In the genomic region with DNA sequence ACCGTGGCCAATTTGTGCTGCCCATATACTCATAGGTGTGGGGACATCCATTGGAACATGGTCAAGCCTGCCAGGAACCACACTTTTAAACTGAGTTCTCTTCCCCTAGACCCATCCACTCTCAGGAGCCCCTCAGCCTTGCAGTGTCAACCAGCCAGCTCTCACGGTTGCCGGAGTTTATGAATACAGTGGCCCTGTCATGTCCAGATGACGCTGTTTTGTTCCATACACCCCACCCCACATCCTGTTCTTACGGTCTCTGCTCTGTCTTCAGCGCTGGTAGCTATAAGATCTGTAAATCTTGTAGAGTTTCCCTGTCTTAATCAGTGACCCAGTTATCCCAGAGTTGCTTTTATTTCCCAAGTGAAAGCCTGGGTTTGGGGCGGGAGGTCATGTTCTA, we compare ENCODE assay signal across 29 mouse cellular contexts. TPM values are rescaled to one million over a fixed set of nuclear protein-coding genes. Genes with fewer than 3 reads are reported as not detected.
"Had no signal": no experiment of that assay in that cellular context is flagged by ENCODE, and none has a peak within 500 bp of the region (broad histone marks: within the 10 kb centered on the region; RNA-seq: fewer than 3 reads in every experiment).

No protein-coding gene starts in this region.

- H3K27me3 ChIP-seq: embryonic facial prominence, embryonic 12.5 days; embryonic facial prominence, embryonic 13.5 days; embryonic facial prominence, embryonic 15.5 days; forebrain, embryonic 12.5 days; forebrain, embryonic 13.5 days; forebrain, embryonic 15.5 days had no signal

- DNase-seq: cerebellum, adult 8-10 months; cerebellum, adult 9-10 months; cerebellum, adult 9-11 months; cerebellum, postnatal 10 days; cerebellum, postnatal 14 days; cerebellum, postnatal 25 days; cerebellum, postnatal 36 days; embryo, embryonic 11 days; gastrocnemius, adult 2 months; gastrocnemius, postnatal 10 days; gastrocnemius, postnatal 14 days; gastrocnemius, postnatal 25 days; gastrocnemius, postnatal 36 days; heart, adult 18-20 months; heart, adult 2 months had no signal

- H3K9ac ChIP-seq: embryonic facial prominence, embryonic 12.5 days; embryonic facial prominence, embryonic 13.5 days; embryonic facial prominence, embryonic 15.5 days; forebrain, embryonic 12.5 days; forebrain, embryonic 13.5 days; forebrain, embryonic 15.5 days had no signal

- H3K4me3 ChIP-seq: embryonic facial prominence, embryonic 12.5 days; embryonic facial prominence, embryonic 13.5 days; embryonic facial prominence, embryonic 15.5 days; erythroblast, embryonic 14.5 days; forebrain, embryonic 10.5 days; forebrain, embryonic 12.5 days; forebrain, embryonic 13.5 days; forebrain, embryonic 15.5 days; gastrocnemius, adult 2 months; heart, adult 2 months; heart, embryonic 10.5 days had no signal

- H3K27ac ChIP-seq: embryonic facial prominence, embryonic 12.5 days; embryonic facial prominence, embryonic 13.5 days; embryonic facial prominence, embryonic 15.5 days; forebrain, embryonic 10.5 days; forebrain, embryonic 12.5 days; forebrain, embryonic 13.5 days; forebrain, embryonic 15.5 days; gastrocnemius, adult 2 months; heart, adult 2 months; heart, embryonic 10.5 days had no signal

- ATAC-seq: forebrain, embryonic 13.5 days; forebrain, embryonic 14.5 days; forebrain, embryonic 15.5 days; forebrain, embryonic 16.5 days had no signal

- H3K4me2 ChIP-seq: embryonic facial prominence, embryonic 12.5 days; embryonic facial prominence, embryonic 13.5 days; embryonic facial prominence, embryonic 15.5 days; forebrain, embryonic 12.5 days; forebrain, embryonic 13.5 days; forebrain, embryonic 15.5 days; heart, embryonic 11.5 days had no signal

- H3K9me3 ChIP-seq: embryonic facial prominence, embryonic 12.5 days; embryonic facial prominence, embryonic 13.5 days; embryonic facial prominence, embryonic 15.5 days; forebrain, embryonic 10.5 days; forebrain, embryonic 12.5 days; forebrain, embryonic 13.5 days; forebrain, embryonic 15.5 days; heart, embryonic 10.5 days had no signal

- H3K4me1 ChIP-seq: embryonic facial prominence, embryonic 12.5 days; embryonic facial prominence, embryonic 13.5 days; embryonic facial prominence, embryonic 15.5 days; forebrain, embryonic 10.5 days; forebrain, embryonic 12.5 days; heart, embryonic 10.5 days had no signal

RNA-seq across cellular contexts. Expression of gene Rassf10, which starts 52.1 kb away (rescaled TPM):
- total RNA-seq: common myeloid progenitor, adult 5-6 weeks; granulocyte monocyte progenitor cell, adult 5-6 weeks had no signal
- polyA plus RNA-seq: erythroblast, embryonic 14.5 days had no signal
